Mouse (Mus musculus) right cerebral cortex, postnatal 14 days (tissue): ENCODE measurements around the gene Tmed8.
"Not testable (repeated sequence)": the region's sequence is repeated elsewhere in the genome, so short reads cannot be mapped to it uniquely, and the experiment has no call there.

Experiments used
- DNase-seq: peaks from one replicate; pipeline ENCODE4 v3.0.0; 2022

The Tmed8 gene

DNA sequence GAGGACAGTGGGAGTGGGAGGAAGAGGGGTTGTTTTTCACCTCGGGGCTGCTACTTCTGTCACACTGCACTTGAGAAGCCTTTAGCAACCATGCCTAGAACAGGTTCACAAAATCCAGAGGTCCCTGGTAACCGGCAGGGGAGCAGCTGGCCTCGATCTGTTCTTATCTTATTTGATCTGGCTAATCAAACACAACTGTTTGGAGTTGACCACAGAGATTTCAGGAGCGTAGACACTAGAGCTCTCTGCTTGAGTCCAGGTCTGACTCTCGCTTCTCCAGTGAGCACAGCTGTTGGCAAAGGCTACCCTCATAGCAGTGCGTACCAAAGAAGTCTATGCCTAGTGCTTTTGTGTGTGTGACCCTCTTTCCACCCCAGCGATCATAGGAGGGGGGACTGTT, 42.2 kb downstream of the Tmed8 start:
- no peak for DNase-seq

DNA sequence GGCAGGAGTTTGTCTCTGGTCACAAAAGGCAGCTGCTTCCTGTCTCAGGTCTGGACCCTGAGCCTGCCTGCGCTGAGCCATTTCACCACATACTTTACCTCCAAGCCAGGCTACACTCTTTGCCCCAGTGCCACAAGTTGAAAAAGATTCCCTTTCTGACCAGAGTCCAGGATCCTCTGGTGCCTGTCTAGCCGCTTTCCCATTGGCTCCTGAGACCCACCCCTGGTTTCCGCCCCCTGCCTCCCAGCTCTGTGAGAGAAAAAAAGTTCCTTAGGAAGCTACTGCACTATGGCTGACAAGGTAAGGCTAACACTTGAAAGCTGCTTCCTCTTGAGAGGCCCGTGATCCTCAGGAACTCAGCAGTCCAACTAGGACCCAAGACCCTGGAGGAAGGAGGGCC, 42.9 kb downstream of the Tmed8 start:
- DNase-seq = no peak

DNA sequence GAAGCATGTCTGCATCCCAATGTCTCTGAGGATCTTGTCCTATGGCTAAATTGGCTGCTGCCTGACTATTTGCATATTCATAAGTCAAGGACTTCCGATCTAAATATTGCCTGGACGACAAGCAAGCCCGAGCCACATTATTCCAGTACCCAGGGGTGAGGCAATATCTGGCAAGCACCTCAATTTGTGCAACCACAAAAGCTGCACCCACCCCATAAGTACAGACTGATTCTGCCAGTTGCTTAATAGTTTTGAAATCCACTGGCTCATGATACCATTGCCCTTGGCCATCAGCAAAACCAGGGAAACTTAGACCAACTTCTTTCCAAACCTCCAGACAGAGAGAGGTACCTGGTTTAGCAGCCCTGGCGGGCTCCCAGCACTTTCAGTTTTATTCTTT, 45.8 kb downstream of the Tmed8 start:
- DNase-seq = not testable (repeated sequence)

- no peak for DNase-seq
These were observed 50.8 kb downstream of the Tmed8 start for GRCm38 (mm10) chr12:87149471-87149870.

- no peak for DNase-seq
These were observed 52.1 kb downstream of the Tmed8 start for GRCm38 (mm10) chr12:87148136-87148535.

DNA sequence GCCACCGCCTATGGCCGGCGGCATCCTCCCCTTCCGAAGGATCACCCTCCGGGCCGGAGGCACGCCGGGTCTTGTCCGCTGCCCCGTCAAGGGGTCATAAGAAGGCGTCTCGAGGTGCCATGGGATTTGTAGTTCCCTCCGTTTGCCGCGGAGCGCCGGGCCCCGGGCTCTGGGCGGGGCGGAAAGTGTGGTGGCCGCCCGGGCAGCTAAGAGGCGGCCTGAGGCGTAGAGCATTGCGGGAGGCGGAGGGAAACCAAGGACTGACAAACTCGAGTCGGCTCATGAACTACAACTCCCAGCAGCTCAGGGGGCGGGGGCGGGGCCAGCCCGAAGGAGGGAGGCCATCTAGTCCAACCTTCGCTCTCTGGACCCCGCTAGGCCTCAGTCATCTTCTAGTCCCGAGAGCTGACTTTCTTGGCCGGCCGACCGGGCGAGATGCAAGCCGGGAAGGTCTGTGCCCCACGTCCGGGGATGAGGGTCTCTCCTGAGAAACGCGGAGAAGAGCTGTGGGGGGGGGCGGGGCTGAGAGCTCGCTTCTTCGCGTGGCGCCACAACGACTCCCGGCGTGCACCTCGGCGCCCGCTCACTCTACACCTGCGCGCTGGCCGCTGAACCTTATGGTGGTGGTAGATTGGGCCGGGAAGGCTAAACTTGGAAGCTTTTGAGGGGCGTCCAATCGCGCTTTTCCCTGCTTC, 52.7 kb downstream of the Tmed8 start, which contains the start of gene Pomt2:
TSS of gene Pomt2 (minus strand) at position 574 of the 695 bp plus-strand sequence.
- DNase-seq = peak; percentile 85

GRCm38 (mm10) chr12:87146966-87147365, 53.3 kb downstream of the Tmed8 start, which contains the start of gene Gstz1:
Gstz1 (plus strand) TSS chr12:87147165.
- DNase-seq = peak; percentile 90

DNA sequence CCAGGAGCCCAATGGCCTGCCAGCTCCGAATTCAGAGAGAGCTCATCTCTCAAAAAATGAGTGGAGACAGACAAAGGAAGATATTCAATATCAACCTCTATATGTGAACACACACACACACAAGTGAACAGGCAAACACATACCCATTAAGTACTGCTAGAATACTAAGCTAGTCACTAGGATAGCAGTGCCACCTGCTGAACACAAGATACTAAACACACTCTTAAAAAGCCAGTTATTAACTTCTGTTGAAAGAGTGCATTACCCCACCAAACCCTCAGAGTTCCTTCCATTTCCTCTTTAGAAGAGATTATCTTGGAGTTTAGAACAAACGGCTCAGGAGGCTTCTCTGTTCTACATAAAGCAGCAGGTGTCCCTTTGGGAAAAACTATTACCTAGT, 58.1 kb downstream of the Tmed8 start:
- no peak for DNase-seq

DNA sequence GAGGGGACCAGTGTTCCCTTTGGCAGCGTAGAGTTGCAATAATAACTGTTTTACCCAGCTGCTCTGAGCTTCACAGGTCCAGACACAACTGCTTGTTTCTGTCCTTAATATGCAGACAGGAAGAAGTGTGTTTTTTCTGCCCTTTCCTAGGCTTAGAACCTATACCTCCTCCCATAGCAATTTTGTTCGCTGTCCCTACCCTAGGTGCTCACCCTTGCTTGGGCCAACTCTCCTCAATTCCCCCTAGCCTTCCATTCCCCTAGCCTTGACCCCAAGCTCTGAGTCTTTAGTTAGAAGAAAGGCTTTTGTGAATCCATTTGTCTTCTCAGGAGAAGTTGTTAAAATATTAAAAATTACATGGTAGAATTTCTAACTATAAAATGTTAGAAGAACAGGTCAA, 61.5 kb downstream of the Tmed8 start:
- no peak for DNase-seq

- DNase-seq = no peak
These were observed 61.9 kb downstream of the Tmed8 start for GRCm38 (mm10) chr12:87138342-87138701.

DNA sequence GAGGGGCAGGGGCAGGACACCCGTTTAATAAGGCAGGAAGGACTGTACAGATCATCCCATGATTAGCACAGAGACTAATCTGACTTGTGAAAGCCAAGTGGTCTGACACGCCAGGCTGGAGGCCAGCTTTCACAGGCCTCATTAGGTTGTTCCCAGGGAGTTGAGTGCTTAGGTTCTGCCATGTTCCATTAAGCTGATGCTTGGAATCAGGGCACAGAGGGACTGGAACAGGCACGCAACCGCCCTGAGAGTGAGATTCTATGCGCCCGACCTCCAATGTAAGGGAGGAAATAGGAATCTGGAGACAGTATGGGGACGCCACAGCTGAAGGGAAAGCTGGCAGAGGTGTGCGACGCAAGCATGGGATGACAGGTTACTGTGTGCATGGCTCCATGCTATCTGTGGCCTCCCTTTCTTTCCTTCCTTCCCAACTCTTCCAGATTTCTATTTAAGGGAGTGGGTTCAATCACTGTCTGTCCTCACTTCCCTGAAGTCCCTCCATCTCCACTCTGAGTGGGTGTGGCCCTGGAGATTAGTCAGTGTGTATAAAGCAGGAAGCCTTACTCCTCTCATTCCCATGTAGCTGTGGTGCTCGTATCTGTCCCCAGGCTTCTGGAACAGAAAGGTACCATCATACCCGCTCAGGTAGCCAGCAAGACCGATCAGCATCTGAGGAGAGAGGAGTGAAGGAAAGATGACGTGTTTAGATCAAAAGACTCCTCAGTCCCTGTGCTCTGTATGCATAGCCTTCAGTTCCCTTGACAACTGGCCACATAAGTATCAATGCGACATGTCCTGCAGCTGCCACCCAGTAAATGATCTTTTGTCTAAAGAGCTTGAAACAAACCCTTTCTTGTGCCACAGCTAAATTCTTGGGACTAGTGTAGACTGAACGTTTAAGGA, 62.6 kb downstream of the Tmed8 start:
- DNase-seq = no peak

DNA sequence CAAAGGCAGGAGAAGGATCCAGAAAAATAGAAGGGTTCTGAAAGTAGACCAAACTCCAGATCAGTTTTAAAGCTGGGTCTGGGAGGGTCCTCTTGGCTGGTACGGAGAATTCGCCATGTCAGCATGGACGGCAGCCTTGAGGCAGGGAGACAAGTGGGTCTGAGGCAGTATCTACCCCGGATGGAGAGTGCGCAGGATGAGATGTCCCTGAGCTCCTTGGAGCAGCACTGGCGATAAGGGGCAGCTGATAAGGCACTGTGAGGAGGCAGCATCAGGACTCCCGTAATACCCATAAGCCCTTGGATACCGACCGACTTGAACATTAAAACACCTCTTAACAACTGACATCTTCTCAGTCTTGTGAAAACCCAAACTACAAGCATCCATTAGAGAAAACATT, 67.5 kb downstream of the Tmed8 start:
- DNase-seq = no peak

GRCm38 (mm10) chr12:87132210-87132609, 68.0 kb downstream of the Tmed8 start:
- DNase-seq = no peak

- no peak for DNase-seq
These were observed 68.6 kb downstream of the Tmed8 start for GRCm38 (mm10) chr12:87131619-87132018.

GRCm38 (mm10) chr12:87131181-87131580, 69.1 kb downstream of the Tmed8 start:
- DNase-seq = no peak

DNA sequence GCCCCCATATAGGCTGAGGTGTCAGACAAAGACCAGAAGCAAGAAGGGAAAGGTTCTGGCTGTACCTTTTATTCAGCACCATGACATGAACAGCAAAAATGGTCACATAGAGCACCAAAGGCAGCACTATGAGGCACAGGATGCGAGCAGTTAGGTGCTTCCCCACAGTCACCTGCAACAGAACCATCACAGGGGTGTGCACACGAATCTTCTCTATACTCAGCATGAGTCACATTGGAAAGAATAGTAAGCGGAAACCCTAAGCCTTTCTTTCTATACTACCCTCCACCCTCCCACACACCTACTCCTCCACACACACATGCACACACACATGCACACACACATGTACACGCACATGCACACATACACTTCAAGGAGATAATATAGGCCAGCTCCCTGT, 70.0 kb downstream of the Tmed8 start:
- DNase-seq = no peak

DNA sequence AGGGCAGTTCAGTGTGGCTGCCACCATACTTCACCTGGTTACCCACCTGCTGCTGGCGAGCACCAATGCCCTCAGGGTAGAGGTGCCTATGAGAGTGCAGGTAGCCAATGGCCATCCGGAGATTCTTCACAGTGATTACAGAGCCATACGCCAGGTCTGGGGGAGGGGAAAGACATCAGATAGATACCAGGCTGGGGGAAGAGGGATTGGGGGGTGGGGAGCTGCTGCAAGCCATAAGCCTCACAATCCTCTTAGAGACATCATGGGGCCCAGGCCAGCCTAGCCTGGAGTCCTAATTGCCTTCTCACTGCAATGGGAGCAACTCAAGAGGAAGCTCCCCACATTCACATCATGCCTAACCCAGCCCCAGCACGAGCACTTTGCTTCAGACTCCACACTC, 73.0 kb downstream of the Tmed8 start:
- no peak for DNase-seq

DNA sequence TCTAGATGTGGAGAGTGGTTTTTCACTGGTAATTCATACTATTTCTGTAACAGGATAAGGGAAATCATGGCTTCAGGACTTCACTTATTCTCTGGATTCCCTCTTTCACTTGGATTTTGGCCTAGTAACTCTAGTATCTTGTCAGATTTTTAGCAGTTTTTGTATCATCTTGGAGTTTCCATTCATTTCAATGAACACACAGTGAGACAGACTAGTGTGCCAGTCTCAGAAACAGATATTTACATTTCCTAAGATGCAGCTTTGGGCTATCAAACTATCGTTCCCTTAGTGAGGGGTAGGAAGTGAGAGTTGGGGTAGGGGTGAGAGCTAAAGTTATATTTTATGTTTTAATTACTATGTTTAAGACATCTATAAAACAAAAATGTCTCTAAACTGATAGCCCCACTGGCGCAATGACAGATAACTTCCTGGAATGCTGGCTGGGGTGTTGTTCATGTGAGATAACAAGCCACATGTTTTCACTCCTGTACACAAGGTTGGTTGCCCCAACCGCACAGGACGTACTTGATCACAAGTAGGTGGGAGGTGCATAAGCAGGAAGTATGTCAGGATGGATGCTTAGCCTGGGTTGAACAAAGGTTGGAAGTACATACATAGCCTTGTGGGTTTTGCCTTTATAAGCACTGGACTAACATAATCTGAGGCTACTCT, 78.2 kb downstream of the Tmed8 start:
- no peak for DNase-seq
